Mouse (Mus musculus) 416B (cell line): ENCODE measurements around the gene Il20rb.

ENCODE experiments used
- DNase-seq: peaks from one replicate; pipeline ENCODE4 v3.0.0; 2011; ENCODE audit warnings: low read depth

The Il20rb gene

DNA sequence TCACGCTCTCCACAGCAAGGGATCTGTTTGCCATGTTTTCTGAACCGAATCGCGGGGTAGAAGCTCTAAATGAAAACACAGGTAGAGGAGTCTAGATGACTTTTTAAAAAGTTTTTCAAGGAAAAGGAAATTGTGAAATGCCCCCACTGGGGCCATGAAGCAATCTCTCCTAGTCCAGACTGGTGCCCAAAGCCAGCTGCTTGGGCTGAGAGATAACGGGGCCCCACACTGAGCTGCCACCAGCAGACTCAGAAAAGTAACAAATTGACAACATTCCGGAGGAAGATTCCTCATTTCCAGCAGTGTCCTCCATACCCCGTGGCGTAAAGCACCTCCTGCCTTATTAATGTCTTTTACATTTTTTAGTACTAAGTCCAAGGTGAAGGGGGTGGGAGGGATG is 66.9 kb downstream of the Il20rb start:
- peak; percentile 38 for DNase-seq

DNA sequence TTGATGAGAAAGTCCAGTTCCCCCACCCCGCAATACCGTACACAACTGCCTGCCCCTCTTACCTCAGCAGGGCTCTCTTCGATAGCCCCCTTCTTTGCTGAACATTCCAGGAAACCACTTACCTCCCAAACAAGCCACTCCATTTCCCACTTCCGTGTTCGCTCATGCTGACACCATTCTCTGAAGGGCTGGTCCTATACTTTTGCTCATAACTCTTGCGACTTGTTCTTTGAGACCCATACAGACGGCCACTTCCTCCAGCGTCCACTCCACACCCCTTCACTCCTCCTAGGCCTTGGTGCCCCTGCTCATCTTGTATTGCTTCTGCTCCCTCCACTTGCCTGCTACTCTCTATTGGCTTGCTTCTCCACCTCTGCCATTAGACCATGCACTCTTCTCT is 67.5 kb downstream of the Il20rb start:
- DNase-seq: no peak

- DNase-seq: no peak
Measured at GRCm38 (mm10) chr9:100416756-100417155, 69.8 kb downstream of the Il20rb start.

GRCm38 (mm10) chr9:100416299-100416698 is 70.3 kb downstream of the Il20rb start:
- DNase-seq: no peak

DNA sequence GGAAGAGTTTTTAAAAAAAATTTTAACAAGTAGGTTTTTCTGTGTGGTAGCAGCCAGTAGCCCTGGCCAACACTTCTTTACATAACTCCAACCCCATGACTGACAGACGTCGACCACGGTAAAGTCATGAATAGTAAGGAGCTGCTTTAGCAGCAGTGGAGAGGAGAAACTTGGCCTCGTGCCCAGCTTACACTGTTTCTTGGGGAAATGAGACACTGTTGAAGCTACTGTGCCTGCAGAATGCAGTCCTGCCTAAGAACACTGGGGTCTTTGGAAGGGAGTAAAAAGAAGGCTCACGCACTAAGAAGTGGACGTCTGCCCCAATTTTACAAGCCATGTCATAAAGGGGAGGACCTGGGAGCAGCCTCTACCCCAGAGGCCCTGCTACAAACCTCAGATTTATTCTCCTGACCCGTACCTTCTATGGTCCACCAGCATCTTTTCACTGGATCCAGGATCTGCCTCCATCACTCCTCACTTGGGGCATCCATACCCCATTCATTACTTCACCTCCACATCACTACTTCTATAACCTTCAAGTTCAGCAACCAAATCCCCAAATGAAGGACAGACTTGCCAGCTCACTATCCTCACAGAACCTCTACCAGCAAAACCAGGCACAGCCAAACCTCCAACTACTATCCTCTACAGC is 71.1 kb downstream of the Il20rb start:
- DNase-seq: peak; percentile 60
